Mouse (Mus musculus): ENCODE data around the gene Sema6d. TPM values are rescaled to one million over a fixed set of nuclear protein-coding genes. Genes with fewer than 3 reads are reported as not detected.

Gene Sema6d
- total RNA-seq, 2 experiments from 2014 or later: 50.6 to 77.6 TPM

DNA sequence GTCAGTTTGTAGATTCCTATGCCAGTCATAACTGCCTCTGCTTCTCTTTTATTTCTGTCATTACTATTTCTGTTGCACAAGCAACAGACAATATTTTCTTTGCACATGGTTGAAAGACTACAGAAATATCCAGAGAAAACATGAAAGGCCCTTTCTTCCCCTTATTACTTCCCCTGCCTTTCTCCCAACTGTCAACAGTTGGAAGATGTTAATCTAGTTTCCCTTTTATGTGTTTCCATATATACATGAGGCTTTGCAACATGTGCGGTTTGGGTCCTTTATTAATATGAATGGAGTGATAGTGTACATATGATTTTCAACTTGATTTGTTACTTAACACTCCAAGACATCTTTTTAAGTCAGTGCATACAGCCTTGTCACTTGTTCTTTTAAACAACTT, 296.0 kb downstream of the Sema6d start:
- no peak for DNase-seq (ENCODE audit: extremely low spot score in 1 of 2, low spot score in 1 of 2)

DNA sequence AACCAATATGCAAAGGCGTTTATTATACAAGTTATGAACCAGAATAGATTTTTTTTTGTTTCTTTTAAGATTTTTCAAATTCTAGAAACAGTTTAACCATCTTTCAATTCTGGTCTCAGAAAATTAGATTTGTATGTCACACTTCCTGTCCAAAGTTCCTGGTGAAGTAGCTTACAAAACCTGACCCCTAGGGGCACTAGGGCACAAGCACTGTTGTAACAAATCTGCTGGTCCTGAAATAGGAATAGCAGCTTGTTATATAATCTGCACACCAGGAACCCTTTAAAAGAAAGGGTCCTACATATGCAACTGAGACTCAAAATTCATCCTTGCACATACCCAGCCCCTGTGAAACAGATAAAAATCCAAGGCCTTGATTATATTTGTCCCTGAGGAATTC, 298.5 kb downstream of the Sema6d start:
- no peak for DNase-seq (ENCODE audit: extremely low spot score in 1 of 2, low spot score in 1 of 2)

DNA sequence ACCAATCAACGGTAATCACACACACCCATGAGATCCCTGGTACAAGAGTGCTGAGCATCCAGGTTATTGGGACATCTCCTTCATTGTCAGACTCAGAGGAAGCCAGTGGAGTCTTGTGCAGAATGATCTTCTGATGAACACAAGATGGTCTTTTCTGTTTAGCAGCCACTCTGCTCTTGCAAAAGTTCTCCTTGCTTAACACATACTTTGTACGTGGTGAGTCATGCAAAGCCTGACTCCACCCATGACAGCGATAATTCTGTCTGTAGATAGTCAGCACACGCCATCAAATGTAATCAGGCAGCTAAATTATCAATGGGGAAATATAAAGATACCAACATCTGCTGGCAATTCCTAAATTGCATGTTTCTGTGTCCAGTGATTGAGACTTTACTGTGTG, 307.0 kb downstream of the Sema6d start:
- DNase-seq (ENCODE audit: extremely low spot score in 1 of 2, low spot score in 1 of 2): no peak

DNA sequence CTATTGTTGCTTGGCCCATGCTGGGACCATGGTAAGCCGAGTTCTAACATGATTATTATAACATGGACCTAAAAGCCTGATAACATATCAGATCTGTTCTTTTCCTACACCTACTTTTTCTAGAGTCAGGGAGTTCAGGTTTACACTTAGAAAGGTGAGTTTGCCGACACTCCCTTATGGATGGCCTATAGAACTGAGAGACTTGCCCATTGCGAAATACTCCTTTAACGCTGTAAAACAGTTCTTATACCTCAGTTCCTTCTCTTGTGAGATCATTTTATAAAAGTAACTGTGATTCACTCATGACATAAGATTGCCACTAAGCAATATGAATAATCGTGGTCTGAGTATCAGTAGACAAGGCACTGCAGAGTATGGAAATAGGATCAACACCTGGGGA, 307.5 kb downstream of the Sema6d start:
- no peak for DNase-seq (ENCODE audit: extremely low spot score in 1 of 2, low spot score in 1 of 2)

DNA sequence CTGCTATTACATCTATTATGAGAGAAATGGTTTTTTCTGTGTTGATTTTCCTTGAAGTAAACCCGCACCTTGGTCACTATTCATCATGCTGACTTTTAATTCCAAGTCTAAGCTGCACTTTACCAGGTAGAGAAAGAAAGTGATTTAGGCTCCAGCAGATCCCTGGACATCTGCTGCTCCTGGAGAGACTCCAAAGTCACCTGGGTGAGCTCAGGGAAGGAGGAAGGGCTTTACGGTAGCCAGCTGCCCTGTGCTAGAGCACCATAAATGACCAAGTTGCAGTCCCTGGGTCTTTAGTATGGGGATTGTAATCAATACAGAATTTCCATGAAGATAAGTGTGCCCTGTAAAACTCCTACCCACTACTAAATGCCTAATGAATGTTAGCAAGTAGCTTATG, 309.8 kb downstream of the Sema6d start:
- no peak for DNase-seq (ENCODE audit: extremely low spot score in 1 of 2, low spot score in 1 of 2)

DNA sequence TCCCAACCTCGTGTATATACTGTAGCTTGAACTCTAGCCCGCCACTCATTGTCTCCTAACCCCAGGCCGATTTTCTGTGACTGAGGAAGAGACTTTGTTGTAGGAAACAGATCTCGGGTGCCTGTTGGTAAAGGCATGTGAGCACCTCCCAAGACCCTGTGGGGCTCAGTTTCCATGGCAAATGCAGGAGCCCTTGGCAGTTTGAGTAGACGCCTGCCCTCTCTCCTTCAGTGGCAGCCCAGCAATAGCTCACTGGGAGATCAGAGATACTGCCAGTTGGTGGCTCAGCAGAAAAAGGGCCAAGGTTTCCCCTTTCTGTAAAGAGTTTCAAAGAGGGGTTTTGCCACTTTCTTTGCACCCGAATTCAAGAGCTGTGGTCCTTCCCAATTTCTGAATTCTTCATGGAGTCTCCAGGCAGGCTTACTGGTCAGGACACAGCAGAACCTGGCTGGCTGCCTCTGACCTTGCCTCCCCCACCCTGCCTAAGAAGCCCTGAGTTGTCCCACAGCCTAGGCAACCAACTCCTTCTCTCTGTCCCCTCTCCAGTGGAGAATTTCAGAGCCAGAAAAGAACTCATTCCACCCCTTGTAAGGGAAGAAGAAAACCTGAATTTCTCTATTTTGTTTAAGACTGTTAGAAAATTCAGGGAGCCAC, 312.1 kb downstream of the Sema6d start:
- DNase-seq (ENCODE audit: extremely low spot score in 1 of 2, low spot score in 1 of 2): no peak

DNA sequence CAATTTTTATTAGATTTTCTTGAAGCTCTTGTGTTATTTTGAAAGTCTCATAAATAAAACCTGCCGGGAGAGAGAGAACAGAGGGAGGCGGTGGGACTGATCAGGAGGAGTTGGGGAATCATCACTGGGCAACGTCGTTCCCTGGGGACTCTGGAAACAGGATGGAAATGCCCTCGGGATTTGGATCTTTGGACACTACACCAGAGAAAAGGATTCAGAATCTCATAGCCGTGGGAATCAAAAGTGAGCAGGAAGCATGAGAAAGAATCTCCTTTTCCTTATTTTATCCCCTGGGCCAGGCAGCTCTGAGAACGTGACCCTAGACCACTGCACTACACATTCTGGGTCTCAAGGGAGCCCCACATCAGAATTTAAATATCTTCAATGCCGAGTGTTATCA, 313.8 kb downstream of the Sema6d start:
- no peak for DNase-seq (ENCODE audit: extremely low spot score in 1 of 2, low spot score in 1 of 2)

DNA sequence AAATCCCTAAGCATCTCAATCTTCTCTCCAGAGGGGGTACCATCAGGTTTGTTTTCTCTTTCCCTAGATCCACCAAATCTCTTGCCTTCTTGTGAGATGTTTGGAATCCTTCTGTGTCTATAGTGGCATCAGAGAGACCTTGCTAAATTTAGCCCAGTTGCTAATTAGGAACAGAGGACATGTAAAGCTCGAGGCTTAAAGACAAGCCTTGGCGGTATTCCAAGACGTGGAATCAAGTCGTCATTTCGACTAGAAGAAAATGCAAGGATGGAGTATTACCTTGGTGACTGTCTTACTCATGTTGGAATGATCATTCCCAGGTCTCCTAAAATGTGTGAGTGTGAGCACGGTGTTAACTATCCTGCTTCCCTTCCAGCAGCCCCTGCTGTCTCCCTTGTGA, 314.2 kb downstream of the Sema6d start:
- DNase-seq (ENCODE audit: extremely low spot score in 1 of 2, low spot score in 1 of 2): no peak

DNA sequence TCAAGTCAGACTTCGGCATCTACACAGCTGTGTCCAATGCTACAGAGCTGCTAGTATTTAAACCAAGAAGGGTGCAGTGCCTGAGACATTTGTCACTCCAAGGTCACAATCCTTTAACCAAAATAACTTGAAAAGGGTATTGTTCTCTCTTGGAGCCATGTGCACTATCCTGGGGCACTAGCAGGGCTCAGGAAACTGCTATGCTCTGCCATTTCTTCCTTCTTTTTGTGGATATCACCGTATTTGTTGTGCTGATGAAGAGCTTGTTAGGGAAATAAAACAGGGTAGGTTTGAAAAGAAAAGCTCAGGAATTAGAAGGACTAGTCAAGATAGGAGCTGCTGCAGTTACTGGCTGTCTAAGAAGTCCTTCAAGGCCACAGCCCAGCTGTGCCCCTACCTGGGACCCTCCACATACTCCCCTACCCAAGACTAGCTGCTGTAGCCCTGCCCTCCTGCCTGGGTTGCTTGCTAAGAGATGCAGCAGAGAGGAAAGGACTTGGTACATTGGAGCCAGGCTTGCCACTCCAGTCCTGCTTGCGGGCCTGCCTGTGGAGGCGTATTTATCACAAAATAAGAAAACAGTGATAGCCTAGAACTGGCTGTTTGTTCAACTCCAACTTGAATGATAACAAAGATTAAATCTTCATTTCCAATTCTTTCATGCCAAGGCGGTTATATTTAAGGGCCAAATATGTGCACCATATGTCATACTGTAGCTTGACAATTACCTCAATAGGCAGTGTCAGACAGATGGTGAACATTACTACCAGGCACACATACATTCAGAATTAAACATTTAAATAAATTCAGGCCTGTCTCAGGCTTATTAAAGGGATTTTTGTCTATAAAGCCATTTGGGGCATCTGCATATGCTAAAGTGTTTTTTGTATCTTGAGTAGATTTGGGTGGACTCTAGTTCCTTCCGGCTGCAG, 315.1 kb downstream of the Sema6d start:
- DNase-seq (ENCODE audit: extremely low spot score in 1 of 2, low spot score in 1 of 2): no peak

DNA sequence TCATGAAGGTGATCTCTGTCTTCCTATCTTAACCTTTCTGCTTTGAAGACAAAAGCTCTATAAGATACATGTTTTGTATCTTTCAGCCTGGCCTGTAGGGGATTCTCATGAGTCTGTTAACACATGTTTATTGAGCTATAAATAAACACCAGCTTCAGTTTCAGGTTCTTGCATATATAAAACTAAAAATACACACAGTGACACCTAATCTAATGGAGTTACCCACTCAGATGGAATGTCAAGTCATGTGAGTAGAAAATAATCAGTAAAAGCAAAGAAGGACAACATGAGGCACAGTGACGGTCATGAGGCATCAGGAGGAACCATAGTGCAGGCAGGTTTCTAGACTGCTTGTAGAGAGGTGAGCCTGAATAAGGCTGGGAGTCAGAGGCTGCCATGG, 319.2 kb downstream of the Sema6d start:
- DNase-seq (ENCODE audit: extremely low spot score in 1 of 2, low spot score in 1 of 2): no peak

DNA sequence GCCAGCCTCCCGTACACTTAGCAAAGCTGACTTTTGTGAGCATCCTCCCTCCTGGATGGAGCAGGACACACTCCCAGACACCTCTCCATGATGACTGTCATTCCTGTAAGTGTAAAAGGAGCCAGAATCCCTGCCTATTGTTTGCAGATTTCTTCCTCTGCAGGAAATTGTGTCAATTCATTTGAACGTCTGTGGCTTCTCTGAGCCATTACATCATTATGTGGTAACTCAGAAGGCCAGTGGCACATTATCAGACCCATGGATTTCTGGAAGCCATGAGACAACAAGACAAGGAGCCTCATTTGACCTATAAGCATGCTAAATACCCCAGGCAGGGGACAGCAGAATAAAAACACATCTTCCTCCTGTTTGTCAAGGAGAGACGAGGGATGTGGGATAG, 327.0 kb downstream of the Sema6d start:
- no peak for DNase-seq (ENCODE audit: extremely low spot score in 1 of 2, low spot score in 1 of 2)

DNA sequence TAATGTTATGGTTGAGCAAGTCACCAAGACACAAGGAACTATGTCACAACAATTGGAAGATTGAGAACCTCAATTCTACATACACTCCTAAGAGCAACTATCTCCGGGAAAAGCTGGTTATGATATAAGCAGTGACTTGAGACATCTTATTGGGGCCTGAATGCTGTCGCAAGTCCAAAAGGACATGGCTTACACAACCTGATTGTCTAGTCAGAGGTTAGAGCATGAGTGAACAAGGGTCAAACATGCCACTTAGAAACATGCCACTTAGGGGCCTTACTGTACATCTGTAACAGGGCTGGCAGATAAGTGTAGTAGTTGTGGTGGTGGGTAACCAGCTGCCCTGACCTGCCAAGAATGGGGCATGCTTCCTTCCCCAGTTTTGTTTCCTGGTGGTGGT, 328.6 kb downstream of the Sema6d start:
- no peak for DNase-seq (ENCODE audit: extremely low spot score in 1 of 2, low spot score in 1 of 2)

DNA sequence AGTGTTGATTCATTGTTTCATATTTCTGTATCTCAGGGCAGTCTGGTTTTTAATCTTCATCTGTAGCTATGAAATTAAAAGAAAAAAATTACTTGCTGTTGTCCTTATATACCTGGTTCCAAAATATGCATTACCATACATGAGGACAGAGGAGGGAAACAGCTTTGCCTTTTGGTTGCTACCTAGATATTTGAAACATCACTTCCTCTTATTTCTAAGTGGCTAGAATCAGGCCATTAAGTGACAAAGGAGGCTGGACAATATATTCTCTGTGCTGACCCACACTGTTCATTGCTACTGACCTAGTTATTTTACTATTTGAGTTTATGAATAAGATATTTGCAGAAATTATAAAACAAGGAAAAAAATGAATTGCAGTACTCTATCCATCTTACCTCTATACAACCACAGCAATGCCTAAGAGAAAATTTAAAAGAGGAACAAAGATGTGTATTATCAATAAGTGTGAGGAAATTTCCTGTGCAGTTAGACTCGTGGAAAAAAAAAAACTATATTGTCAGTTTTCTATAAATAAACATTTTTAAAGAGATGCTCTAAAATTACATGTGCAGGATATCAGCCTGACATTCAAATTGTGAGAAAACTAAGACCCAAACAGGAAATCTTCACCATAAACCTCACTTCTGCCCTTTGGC, 330.5 kb downstream of the Sema6d start:
- no peak for DNase-seq (ENCODE audit: extremely low spot score in 1 of 2, low spot score in 1 of 2)

DNA sequence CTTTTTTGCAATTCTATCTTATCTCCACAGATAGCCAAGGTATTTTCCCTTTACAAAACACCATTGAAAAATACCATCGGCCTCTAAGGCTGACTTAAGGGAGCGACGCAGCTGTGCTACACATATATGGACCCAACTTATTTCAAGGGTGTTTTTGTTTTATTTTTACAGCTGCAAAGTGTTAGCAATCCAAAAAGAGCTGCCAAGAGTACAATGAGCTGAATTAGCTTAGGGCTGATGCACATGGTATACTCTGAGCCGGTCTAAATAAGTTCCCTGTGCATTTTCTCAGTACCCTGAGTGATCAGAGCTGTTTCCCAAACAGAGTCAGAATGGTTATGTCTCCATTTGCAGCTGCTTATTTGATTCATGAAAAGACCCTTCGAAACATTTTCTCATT, 340.0 kb downstream of the Sema6d start:
- DNase-seq (ENCODE audit: extremely low spot score in 1 of 2, low spot score in 1 of 2): no peak

DNA sequence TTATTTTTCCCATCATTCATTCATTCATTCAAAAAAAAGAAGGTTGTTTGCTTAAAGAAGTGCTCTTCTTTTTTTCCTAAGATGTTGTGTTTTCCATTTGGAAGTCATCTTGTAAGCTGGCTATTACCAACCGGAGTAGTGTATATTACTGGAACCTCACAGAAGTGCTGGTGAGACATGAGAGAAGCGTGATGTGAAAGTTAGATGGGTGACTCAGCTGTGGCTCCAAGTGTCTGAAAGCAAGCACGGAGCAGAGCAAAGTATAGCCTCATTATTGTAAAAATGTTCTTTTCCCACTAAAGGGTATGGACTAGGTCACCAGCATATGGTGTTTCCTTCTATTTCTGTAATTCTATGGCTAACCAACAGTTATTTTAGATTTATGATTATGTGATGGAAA, 340.9 kb downstream of the Sema6d start:
- no peak for DNase-seq (ENCODE audit: extremely low spot score in 1 of 2, low spot score in 1 of 2)

DNA sequence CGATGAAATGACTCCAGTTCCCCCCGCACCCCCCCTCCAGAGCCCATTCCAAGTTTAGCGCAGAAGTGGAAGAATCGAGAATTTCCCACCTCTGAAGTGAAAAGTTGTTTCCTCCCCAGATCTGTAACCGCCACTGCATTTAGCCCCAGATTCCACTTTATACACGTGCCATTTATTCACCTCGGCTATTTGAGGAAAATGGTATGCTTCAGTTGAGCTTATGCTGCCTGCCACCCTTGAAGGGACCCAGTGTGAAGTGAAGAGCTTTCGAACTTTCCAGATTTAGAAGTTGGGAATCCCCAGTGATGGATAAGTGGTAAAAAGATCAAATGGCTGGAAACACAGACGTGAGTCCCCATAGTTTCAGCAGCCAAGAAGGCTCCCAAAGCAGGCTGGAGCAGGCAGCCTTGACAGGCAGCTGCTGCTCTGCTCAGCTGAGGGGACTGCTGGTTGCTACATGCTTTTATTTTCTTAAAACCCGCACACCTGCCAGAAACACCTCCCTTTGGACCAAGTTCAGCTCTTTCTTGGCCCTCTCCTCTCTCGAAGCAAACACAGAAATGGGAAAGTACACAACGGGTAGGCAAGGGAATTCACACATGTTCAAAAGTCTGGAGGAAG, 345.7 kb downstream of the Sema6d start:
- DNase-seq (ENCODE audit: extremely low spot score in 1 of 2, low spot score in 1 of 2): peak in 1 of 2 experiments; percentile 9

DNA sequence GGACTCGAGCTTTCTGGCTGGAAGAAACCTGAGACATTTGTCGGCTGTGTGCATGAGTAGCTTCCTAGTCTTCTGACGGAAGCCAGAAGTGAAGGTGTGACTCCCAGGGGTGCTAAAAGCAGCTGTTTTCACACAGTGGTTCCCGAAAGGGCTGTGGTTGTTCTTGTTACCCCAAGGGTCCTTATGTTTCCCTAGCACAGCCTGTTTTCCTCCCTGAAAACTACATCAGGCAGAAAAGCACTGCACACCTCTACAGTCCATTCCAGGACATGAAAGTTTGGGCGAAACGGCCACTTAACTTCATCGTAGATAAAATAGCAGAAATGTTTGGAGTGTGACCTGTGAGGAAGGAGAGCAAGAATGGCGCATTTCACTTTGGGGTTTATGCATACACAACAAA, 346.9 kb downstream of the Sema6d start:
- DNase-seq (ENCODE audit: extremely low spot score in 1 of 2, low spot score in 1 of 2): no peak

DNA sequence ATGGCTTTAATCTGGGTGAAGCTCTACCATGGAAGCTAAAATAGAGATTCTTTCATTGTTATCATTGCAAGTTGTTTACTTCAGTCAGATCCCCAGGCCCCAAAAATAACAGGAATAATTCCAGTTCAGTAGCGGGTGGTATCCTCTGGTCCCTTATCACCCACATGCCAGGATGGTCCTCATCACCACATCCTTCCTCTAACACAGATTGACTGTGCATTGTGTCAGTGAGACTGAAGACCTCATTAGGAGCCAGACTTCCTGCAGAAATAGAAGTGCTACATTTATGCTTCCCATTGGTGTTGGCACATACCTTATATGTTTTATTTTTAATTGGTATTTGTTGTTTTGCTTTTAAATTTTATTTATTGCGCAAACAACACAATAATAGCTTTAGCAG, 354.4 kb downstream of the Sema6d start:
- no peak for DNase-seq (ENCODE audit: extremely low spot score in 1 of 2, low spot score in 1 of 2)

DNA sequence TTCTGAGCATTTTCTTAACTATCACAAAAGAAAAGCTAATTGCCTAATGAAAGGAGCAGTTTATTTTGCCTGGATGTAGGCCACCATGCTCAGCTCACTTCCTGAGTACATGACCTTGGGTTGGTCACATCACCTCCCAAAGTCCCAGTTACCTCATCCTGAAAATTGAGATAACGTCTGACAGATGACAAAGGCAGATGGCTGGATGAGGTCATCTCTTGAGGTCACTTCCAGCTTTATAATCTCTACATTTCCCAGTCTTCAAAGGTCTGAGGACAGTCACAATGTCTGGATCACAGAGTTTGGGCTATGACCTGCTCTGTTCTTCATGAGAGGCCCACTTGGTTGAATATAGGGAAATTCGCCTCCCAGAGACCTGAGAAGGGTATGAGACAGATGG, 366.1 kb downstream of the Sema6d start:
- DNase-seq (ENCODE audit: extremely low spot score in 1 of 2, low spot score in 1 of 2): no peak

DNA sequence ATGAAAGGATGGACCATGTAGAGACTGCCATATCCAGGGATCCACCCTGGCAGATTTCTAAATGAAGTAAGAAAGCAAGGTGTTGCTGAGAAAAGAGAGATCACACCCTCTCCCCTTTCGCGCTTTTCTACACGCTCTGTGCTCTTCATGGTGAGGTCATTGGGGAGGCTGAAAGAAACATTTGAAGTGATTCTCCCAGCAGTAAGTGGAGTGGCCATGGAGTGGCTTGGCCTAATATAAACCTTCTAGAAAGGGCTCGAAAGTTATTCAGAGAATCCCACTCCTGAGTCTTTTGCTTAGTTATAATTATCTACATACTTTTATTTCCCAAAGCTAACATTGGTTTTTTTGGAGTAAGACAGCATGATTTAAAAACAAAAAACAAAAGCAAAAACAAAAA, 367.2 kb downstream of the Sema6d start:
- DNase-seq (ENCODE audit: extremely low spot score in 1 of 2, low spot score in 1 of 2): no peak

DNA sequence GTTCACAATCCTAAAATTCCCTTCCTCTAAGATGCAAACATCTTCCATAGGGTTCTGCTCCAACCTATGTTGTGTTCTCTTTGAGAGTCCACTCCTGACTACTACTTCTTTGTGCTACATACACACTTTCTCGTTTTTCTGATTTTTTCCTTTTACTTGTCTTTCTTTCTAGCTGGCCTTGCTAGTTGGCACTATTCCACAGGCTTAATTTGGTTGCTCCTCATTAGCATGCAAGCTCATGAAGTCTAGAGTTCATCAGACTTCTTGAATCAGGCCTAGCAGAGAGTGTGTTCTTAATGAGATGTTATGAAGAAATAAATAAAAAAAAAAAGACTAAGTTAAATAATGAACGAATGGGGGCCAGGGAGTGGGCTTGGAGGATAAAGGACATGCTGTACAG, 368.3 kb downstream of the Sema6d start:
- no peak for DNase-seq (ENCODE audit: extremely low spot score in 1 of 2, low spot score in 1 of 2)
